Mouse (Mus musculus): ENCODE data around the gene Tmem196.
"Not testable (repeated sequence)": the region's sequence is repeated elsewhere in the genome, so short reads cannot be mapped to it uniquely, and the experiment has no call there.

Tmem196 gene

GRCm38 (mm10) chr12:119945589-119946310 is at the start of gene Tmem196:
TSS of gene Tmem196 (plus strand) at chr12:119945822.
- in situ Hi-C loops (cut with MboI; ENCODE audit: low sequenced_read_pairs) = no loop called here

GRCm38 (mm10) chr12:119946311-119946692 is 680 bp downstream of the Tmem196 start:
- in situ Hi-C loops (cut with MboI; ENCODE audit: low sequenced_read_pairs) = no loop called here

- in situ Hi-C loops (cut with MboI; ENCODE audit: low sequenced_read_pairs) = no loop called here
Observed at GRCm38 (mm10) chr12:119957041-119957440, 11.4 kb downstream of the Tmem196 start.

- in situ Hi-C loops (cut with MboI; ENCODE audit: low sequenced_read_pairs) = no loop called here
Observed at GRCm38 (mm10) chr12:119960730-119961129, 15.1 kb downstream of the Tmem196 start.

GRCm38 (mm10) chr12:119965373-119965772 is 19.8 kb downstream of the Tmem196 start:
- in situ Hi-C loops (cut with MboI; ENCODE audit: low sequenced_read_pairs) = no loop called here

- in situ Hi-C loops (cut with MboI; ENCODE audit: low sequenced_read_pairs) = no loop called here
Observed at GRCm38 (mm10) chr12:119970068-119970467, 24.4 kb downstream of the Tmem196 start.

GRCm38 (mm10) chr12:119981731-119982130 is 36.1 kb downstream of the Tmem196 start:
- in situ Hi-C loops (cut with MboI; ENCODE audit: low sequenced_read_pairs) = no loop called here

GRCm38 (mm10) chr12:119998267-119998666 is 52.6 kb downstream of the Tmem196 start:
- in situ Hi-C loops (cut with MboI; ENCODE audit: low sequenced_read_pairs) = no loop called here

- in situ Hi-C loops (cut with MboI; ENCODE audit: low sequenced_read_pairs) = no loop called here
Observed at GRCm38 (mm10) chr12:120004280-120004679, 58.7 kb downstream of the Tmem196 start.

GRCm38 (mm10) chr12:120014768-120015167 is 69.1 kb downstream of the Tmem196 start:
- in situ Hi-C loops (cut with MboI; ENCODE audit: low sequenced_read_pairs) = no loop called here

GRCm38 (mm10) chr12:120015201-120015600 is 69.6 kb downstream of the Tmem196 start:
- in situ Hi-C loops (cut with MboI; ENCODE audit: low sequenced_read_pairs) = no loop called here

- in situ Hi-C loops (cut with MboI; ENCODE audit: low sequenced_read_pairs) = not testable (repeated sequence)
Observed at GRCm38 (mm10) chr12:120028089-120028959, 82.7 kb downstream of the Tmem196 start.

Data from CH12F3 (cell line).